Mouse (Mus musculus) MEL (cell line): ENCODE results near the gene Spef1.

Experiments used
- CHD2 ChIP-seq: IDR thresholded peaks from 2 replicates; pipeline ENCODE4 v1.6.1; 2011; ENCODE audit warnings: low read length, improper control_type of control experiment
- CTCF ChIP-seq, 3 experiments: IDR thresholded peaks in 2 of 3; conservative IDR thresholded peaks in 1 of 3; 2 replicates each; pipeline ENCODE4 v1.5.1; 2011 to 2012; ENCODE audit warnings: low read length in 3 of 3, low read depth in 2 of 3, mild to moderate bottlenecking in 2 of 3, improper control_type of control experiment in 1 of 3, inconsistent platforms in 1 of 3, mixed read lengths in 1 of 3, moderate library complexity in 1 of 3; ENCODE audit not compliant: control insufficient read depth in 1 of 3, insufficient read depth in 1 of 3, poor library complexity in 1 of 3, severe bottlenecking in 1 of 3
- GATA1 ChIP-seq: IDR thresholded peaks from 2 replicates; pipeline ENCODE4 v1.6.1; 2011; ENCODE audit warnings: low read depth, low read length, improper control_type of control experiment
- MAFK ChIP-seq: IDR thresholded peaks from 2 replicates; pipeline ENCODE4 v1.6.1; 2011; ENCODE audit warnings: low read depth, mild to moderate bottlenecking, low read length, improper control_type of control experiment, borderline replicate concordance
- MAX ChIP-seq: IDR thresholded peaks from 2 replicates; pipeline ENCODE4 v1.6.1; 2011; ENCODE audit warnings: low read length, improper control_type of control experiment
- MXI1 ChIP-seq: IDR thresholded peaks from 2 replicates; pipeline ENCODE4 v1.6.1; 2011; ENCODE audit warnings: mild to moderate bottlenecking, low read depth, low read length, improper control_type of control experiment
- POLR2A ChIP-seq, 2 experiments: IDR thresholded peaks; 2 replicates each; pipeline ENCODE4 v1.6.1; 2011 to 2012; ENCODE audit warnings: low read length in 2 of 2, mild to moderate bottlenecking in 2 of 2, control low read depth in 1 of 2, improper control_type of control experiment in 1 of 2, low read depth in 1 of 2, moderate library complexity in 1 of 2; ENCODE audit not compliant: control insufficient read depth in 1 of 2, insufficient read depth in 1 of 2, poor library complexity in 1 of 2
- POLR2AphosphoS2 ChIP-seq: IDR thresholded peaks from 2 replicates; pipeline ENCODE4 v1.6.1; 2011; ENCODE audit warnings: low read length, improper control_type of control experiment
- TAL1 ChIP-seq: IDR thresholded peaks from 2 replicates; pipeline ENCODE4 v1.6.1; 2012; ENCODE audit warnings: mild to moderate bottlenecking, inconsistent platforms, low read length, moderate library complexity, mixed read lengths
- TBP ChIP-seq: IDR thresholded peaks from 2 replicates; pipeline ENCODE4 v1.8.0; 2011; ENCODE audit warnings: low read depth, low read length, improper control_type of control experiment
- USF1 ChIP-seq: IDR thresholded peaks from 2 replicates; pipeline ENCODE4 v1.6.1; 2014; ENCODE audit warnings: low read depth, mild to moderate bottlenecking, inconsistent platforms, low read length, improper control_type of control experiment, moderate library complexity
- ZC3H11A ChIP-seq: IDR thresholded peaks from 2 replicates; pipeline ENCODE4 v1.6.1; 2012; ENCODE audit warnings: low read depth, mild to moderate bottlenecking, inconsistent platforms, low read length, improper control_type of control experiment
- ZKSCAN1 ChIP-seq: IDR thresholded peaks from 2 replicates; pipeline ENCODE4 v1.6.1; 2012; ENCODE audit warnings: low read depth, mild to moderate bottlenecking, inconsistent platforms, low read length, improper control_type of control experiment, moderate library complexity

GRCm38 (mm10) chr2:131175945-131176309, 11.2 kb downstream of the Spef1 start:
- no peak for TF ChIP-seq POLR2A (IDR thresholded peaks at IDR 0.05; ENCODE audit: control insufficient read depth in 1 of 2, insufficient read depth in 1 of 2, low read depth in 1 of 2, low read length in 2 of 2, poor library complexity in 1 of 2)
- no peak for TF ChIP-seq POLR2AphosphoS2
- TF ChIP-seq CTCF (IDR thresholded peaks at IDR 0.05 in 2 of 3, conservative IDR thresholded peaks at IDR 0.05 in 1 of 3; ENCODE audit: control insufficient read depth in 1 of 3, insufficient read depth in 1 of 3, low read depth in 2 of 3, low read length in 3 of 3, poor library complexity in 1 of 3, severe bottlenecking in 1 of 3): no peak
- no peak for TF ChIP-seq TBP
- no peak for TF ChIP-seq ZC3H11A
- TF ChIP-seq TAL1: no peak
- TF ChIP-seq CHD2: no peak
- TF ChIP-seq MAX: no peak
- no peak for TF ChIP-seq GATA1
- TF ChIP-seq MXI1: no peak
- no peak for TF ChIP-seq ZKSCAN1
- no peak for TF ChIP-seq USF1
- no peak for TF ChIP-seq MAFK
